Mouse (Mus musculus) MEL (cell line): ENCODE measurements around the gene Vmn1r217.

Experiments
- CHD1 ChIP-seq: IDR thresholded peaks from 2 replicates; pipeline ENCODE4 v1.6.1; 2012; ENCODE audit warnings: low read depth, mild to moderate bottlenecking, inconsistent platforms, low read length, improper control_type of control experiment
- CHD2 ChIP-seq: IDR thresholded peaks from 2 replicates; pipeline ENCODE4 v1.6.1; 2011; ENCODE audit warnings: low read length, improper control_type of control experiment
- EP300 ChIP-seq, 2 experiments: IDR thresholded peaks; 2 replicates each; pipeline ENCODE4 v1.6.1; 2011; ENCODE audit warnings: improper control_type of control experiment in 2 of 2, low read length in 2 of 2, low read depth in 1 of 2, mild to moderate bottlenecking in 1 of 2
- MAX ChIP-seq: IDR thresholded peaks from 2 replicates; pipeline ENCODE4 v1.6.1; 2011; ENCODE audit warnings: low read length, improper control_type of control experiment
- POLR2A ChIP-seq, 2 experiments: IDR thresholded peaks; 2 replicates each; pipeline ENCODE4 v1.6.1; 2011 to 2012; ENCODE audit warnings: low read length in 2 of 2, mild to moderate bottlenecking in 2 of 2, control low read depth in 1 of 2, improper control_type of control experiment in 1 of 2, low read depth in 1 of 2, moderate library complexity in 1 of 2; ENCODE audit not compliant: control insufficient read depth in 1 of 2, insufficient read depth in 1 of 2, poor library complexity in 1 of 2
- POLR2AphosphoS2 ChIP-seq: IDR thresholded peaks from 2 replicates; pipeline ENCODE4 v1.6.1; 2011; ENCODE audit warnings: low read length, improper control_type of control experiment
- TAL1 ChIP-seq: IDR thresholded peaks from 2 replicates; pipeline ENCODE4 v1.6.1; 2012; ENCODE audit warnings: mild to moderate bottlenecking, inconsistent platforms, low read length, moderate library complexity, mixed read lengths
- TCF12 ChIP-seq: IDR thresholded peaks from 2 replicates; pipeline ENCODE4 v1.6.1; 2014; ENCODE audit warnings: low read depth, mild to moderate bottlenecking, inconsistent platforms, low read length, improper control_type of control experiment, moderate library complexity
- ZC3H11A ChIP-seq: IDR thresholded peaks from 2 replicates; pipeline ENCODE4 v1.6.1; 2012; ENCODE audit warnings: low read depth, mild to moderate bottlenecking, inconsistent platforms, low read length, improper control_type of control experiment

- no peak for TF ChIP-seq ZC3H11A
- no peak for TF ChIP-seq MAX
- TF ChIP-seq TCF12 = no peak
- no peak for TF ChIP-seq POLR2AphosphoS2
- no peak for TF ChIP-seq CHD2
- no peak for TF ChIP-seq TAL1
- TF ChIP-seq POLR2A (IDR thresholded peaks at IDR 0.05; ENCODE audit: control insufficient read depth in 1 of 2, insufficient read depth in 1 of 2, low read depth in 1 of 2, low read length in 2 of 2, poor library complexity in 1 of 2) = no peak
- TF ChIP-seq CHD1 = no peak
- no peak for TF ChIP-seq EP300 (IDR thresholded peaks at IDR 0.05; ENCODE audit: low read depth in 1 of 2, low read length in 2 of 2)
Observed at GRCm38 (mm10) chr13:23057778-23058177, 60.2 kb downstream of the Vmn1r217 start.
